Mouse (Mus musculus): ENCODE measurements around the gene Pik3cb.

GRCm38 (mm10) chr9:99171186-99171585 is 30.8 kb upstream of the Pik3cb start:
- no peak for TF ChIP-seq POLR2A (IDR thresholded peaks at IDR 0.05; ENCODE audit: borderline replicate concordance, extremely low read depth, low read depth, low read length)
- no peak for TF ChIP-seq CTCF (IDR thresholded peaks at IDR 0.05; ENCODE audit: insufficient read depth, low read length)
